Mouse (Mus musculus): Measurements from ENCODE around the gene Palm2.

- TF ChIP-seq CTCF (IDR thresholded peaks at IDR 0.05; ENCODE audit: insufficient read depth, low read depth, low read length) (no peak), POLR2A (IDR thresholded peaks at IDR 0.05; ENCODE audit: insufficient read depth, low read depth, low read length) (no peak)
Measured at GRCm38 (mm10) chr4:57489887-57490286, 55.8 kb downstream of the Palm2 start.

All from olfactory bulb, adult 2 months (tissue).